Mouse (Mus musculus) bone marrow, adult 2 months (tissue): Measurements from ENCODE around the gene Hba-a2. TPM values are rescaled to one million over a fixed set of nuclear protein-coding genes. Genes with fewer than 3 reads are reported as not detected.
"Not testable (repeated sequence)": the region's sequence is repeated elsewhere in the genome, so short reads cannot be mapped to it uniquely, and the experiment has no call there.

ENCODE experiments used
- H3K27ac ChIP-seq: fragments of 200-500 bp; 2 replicates; pipeline ENCODE4 v1.5.1; 2012; ENCODE audit warnings: low read depth, mild to moderate bottlenecking, control low read depth, inconsistent platforms, low read length; ENCODE audit not compliant: control insufficient read depth, poor library complexity, insufficient read depth
- H3K4me1 ChIP-seq: fragments of 200-500 bp; 2 replicates; pipeline ENCODE4 v1.6.1; 2011; ENCODE audit warnings: low read length; ENCODE audit not compliant: control insufficient read depth, insufficient read depth
- H3K4me3 ChIP-seq: fragments of 200-500 bp; replicated peaks from 2 replicates; pipeline ENCODE3; 2011; ENCODE audit warnings: mild to moderate bottlenecking, low read depth, low read length, control low read depth; ENCODE audit not compliant: control insufficient read depth
- CTCF ChIP-seq: fragments of 200-500 bp; IDR thresholded peaks from 2 replicates; pipeline ENCODE4 v1.5.1; 2011; ENCODE audit warnings: low read length, control low read depth; ENCODE audit not compliant: control insufficient read depth, insufficient read depth
- POLR2A ChIP-seq: fragments of 200-500 bp; IDR thresholded peaks from 2 replicates; pipeline ENCODE4 v1.6.1; 2011; ENCODE audit warnings: low read depth, mild to moderate bottlenecking, control low read depth, low read length, borderline replicate concordance; ENCODE audit not compliant: control insufficient read depth
- WGBS: fragments of 180-500 bp; shearing (Covaris S2); methylation state at CpG from one replicate; pipeline ENCODE4 v1.1.7; 2018; 5-methylcytosine and 5-hydroxymethylcytosine counted together
- polyA plus RNA-seq: library from polyadenylated mRNA; stranded (reverse); fragments of >200 nt; gene quantifications from 2 replicates; pipeline ENCODE4 v1.2.4, GENCODE M21; 2011; ENCODE audit warnings: low replicate concordance; ENCODE audit not compliant: missing spikeins, insufficient read depth, insufficient read length

Hba-a2 gene
- polyA plus RNA-seq, 1 experiment, result 164,365 TPM

GRCm38 (mm10) chr11:32286695-32287492 lies 9.4 kb upstream of the Hba-a2 start, which contains the start of gene Hbq1b:
Gene Hbq1b (plus strand): TSS chr11:32286965.
- Histone ChIP-seq H3K27ac (peak within 1 kb of the TSS; percentile 89), H3K4me3 (peak within 1 kb of the TSS; percentile 70)
- TF ChIP-seq POLR2A (peak; percentile 39; the same call in 1 of the 2 replicates), CTCF (peak; percentile 62)
- WGBS, result 21% methylated on average over 30 of the region's 33 CpGs
- not testable (repeated sequence) for H3K4me1 ChIP-seq

DNA sequence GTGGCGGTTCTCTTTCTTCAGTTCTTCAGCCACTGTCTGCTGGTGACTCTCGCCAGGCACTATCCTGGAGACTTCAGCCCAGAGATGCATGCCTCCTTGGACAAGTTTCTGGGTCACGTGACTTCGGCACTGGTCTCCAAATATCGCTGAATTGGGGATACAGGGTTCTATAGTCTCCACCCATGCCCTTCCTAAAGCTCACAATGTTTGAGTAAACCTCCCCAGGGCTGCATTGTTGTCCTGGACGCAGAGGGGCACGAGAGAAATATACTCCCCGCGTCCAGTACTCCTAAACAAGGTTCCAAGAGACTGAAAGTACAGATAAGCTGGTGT lies 8.8 kb upstream of the Hba-a2 start:
- H3K4me1 ChIP-seq, result no peaks in the 10 kb centered on the region
- WGBS, result 70% methylated on average over 9 of the region's 9 CpGs
- H3K27ac ChIP-seq, result peak overlapping the region; percentile 89
- H3K4me3 ChIP-seq, result peak overlapping the region; percentile 70
- TF ChIP-seq CTCF, result no peak
- no peak for TF ChIP-seq POLR2A

GRCm38 (mm10) chr11:32292819-32293218 lies 3.5 kb upstream of the Hba-a2 start:
- WGBS, result 64% methylated on average over 4 of the region's 4 CpGs
- H3K4me3 ChIP-seq, H3K4me1 ChIP-seq: not testable (repeated sequence)
- peak overlapping the region; percentile 69 for H3K27ac ChIP-seq

- peak overlapping the region; percentile 74 for H3K27ac ChIP-seq
- WGBS, result 47% methylated on average over 3 of the region's 3 CpGs
- H3K4me3 ChIP-seq, H3K4me1 ChIP-seq: not testable (repeated sequence)
Measured at GRCm38 (mm10) chr11:32293479-32293878, 2.8 kb upstream of the Hba-a2 start.

DNA sequence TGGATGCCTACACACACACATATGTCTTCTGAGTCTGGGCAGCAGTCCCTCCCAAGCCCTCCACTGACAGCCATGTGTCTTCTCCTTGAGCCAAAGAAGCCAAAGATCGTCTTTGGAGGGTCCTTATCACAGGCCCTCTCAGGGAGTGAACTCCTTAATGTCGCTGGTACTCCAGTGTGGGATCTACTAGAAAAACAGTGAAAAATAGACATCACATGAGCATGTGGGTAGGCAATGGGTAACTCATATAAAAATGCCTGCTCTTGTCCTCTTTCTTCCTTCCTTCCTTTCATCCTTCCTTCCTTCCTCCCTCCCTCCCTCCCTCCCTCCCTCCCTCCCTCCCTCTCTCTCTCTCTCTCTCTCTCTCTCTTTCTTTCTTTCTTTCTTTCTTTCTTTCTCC lies 1.1 kb downstream of the Hba-a2 start:
- TF ChIP-seq POLR2A, result peak; percentile 16; the same call in 1 of the 2 replicates
- not testable (repeated sequence) for H3K4me1 ChIP-seq
- 33% methylated on average over 2 of the region's 2 CpGs for WGBS
- H3K27ac ChIP-seq, result peak overlapping the region; percentile 81
- peak overlapping the region; percentile 19 for H3K4me3 ChIP-seq

DNA sequence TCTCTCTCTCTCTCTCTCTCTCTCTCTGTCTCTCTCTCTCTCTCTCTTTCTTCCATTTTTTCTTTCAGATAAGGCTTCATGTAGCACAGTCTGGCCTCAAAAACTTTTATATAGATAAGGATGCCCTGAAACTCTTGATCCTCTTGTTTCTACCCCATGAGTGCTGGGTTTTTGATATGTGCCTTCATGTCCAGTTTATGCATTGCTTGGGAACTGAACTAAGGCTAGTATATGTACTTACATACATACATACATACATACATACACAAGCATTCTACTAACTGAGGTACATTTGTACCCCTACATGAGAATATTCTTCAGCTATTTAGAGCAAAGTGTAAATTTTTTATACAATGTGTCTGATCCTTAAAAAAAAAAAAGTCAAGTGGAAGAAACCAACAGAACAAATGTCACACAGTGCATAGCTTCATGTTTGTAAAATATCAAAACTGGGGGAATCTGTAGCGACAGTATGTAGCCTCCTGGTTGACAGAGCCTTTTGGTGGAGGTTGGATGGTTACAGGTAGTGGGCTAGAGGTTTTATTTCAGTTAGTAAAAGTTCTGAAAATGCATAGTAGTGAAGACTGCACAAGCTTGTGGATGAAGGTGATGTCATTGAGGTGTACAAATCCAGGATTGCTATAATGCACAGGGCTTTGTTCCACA lies 1.7 kb downstream of the Hba-a2 start:
- WGBS, result 93% methylated on average over 1 of the region's 1 CpGs
- peak overlapping the region; percentile 39 for H3K4me3 ChIP-seq
- peaks cover 3% of the 10 kb centered on the region; the same call in 1 of the 2 replicates for H3K4me1 ChIP-seq
- no peak overlapping the region; the same call in 1 of the 2 replicates for H3K27ac ChIP-seq
- TF ChIP-seq CTCF (no peak), POLR2A (no peak)

DNA sequence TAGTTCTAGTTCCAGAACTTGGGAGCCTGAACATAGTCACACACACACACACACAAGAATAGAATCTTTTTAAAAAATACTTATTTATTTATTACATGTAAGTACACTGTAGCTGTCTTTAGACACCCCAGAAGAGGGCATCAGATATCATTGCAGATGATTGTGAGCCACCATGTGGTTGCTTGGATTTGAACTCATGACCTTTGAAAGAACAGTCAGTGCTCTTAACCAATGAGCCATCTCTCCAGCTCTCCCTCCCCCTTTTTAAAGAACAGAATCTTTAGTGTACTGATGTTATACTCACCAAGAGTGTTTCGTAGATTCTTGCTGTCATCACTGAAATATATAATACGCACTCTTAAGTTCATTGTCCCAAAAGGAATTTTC lies 2.2 kb downstream of the Hba-a2 start:
- peaks cover 3% of the 10 kb centered on the region; the same call in 1 of the 2 replicates for H3K4me1 ChIP-seq
- H3K27ac ChIP-seq, result no peak overlapping the region; the same call in 1 of the 2 replicates
- TF ChIP-seq POLR2A (no peak), CTCF (no peak)
- no peak overlapping the region for H3K4me3 ChIP-seq
- 97% methylated on average over 2 of the region's 2 CpGs for WGBS

DNA sequence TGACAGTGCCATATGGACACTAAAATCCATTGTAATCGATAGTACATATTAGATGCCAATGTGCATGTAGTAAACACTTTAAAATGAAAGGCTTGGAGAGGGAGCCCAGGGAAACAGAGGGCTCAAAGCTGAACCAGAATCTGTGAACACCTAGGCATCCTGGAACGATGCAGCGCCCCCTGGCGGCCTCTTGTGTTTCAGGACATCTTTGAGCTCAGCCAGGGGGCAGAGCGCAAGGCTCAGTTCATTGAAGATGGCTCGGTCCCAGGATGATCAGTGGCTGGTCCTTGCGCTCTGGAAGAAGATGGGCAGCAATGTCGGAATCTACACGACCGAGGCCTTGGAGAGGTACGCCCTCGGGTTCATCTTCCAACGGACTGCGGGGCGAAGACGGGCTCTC lies 3.6 kb downstream of the Hba-a2 start, which contains the start of gene Hbq1a:
TSS of gene Hbq1a (plus strand) at position 205 of the 400 bp plus-strand sequence.
- 9% methylated on average over 16 of the region's 16 CpGs for WGBS
- peak; percentile 56 for TF ChIP-seq CTCF
- Histone ChIP-seq H3K27ac (0 out of 2 replicates have a peak within 1 kb of the TSS, but pooled peaks have one; percentile 24), H3K4me3 (peak within 1 kb of the TSS; percentile 45)
- H3K4me1 ChIP-seq, result not testable (repeated sequence)
